Mouse (Mus musculus) forebrain, embryonic 15.5 days (tissue): ENCODE measurements at regions not wholly inside any gene's neighbourhood (a gene's known extent, or its start where the extent isn't known, plus 50 kb on each side); places are given as distances from the start of the nearest gene placed in this dataset.

ENCODE experiments used
- ATAC-seq: fragments of 200-750 bp; cut with Nextera tagmentation; replicated peaks from 2 replicates; pipeline ENCODE4 v1.8.0; 2017; ENCODE audit warnings: mild to moderate bottlenecking, moderate TSS enrichment, moderate library complexity
- H3K27ac ChIP-seq: fragments of 300-500 bp; sonication (generic); replicated peaks from 2 replicates; pipeline ENCODE4 v1.5.1; 2015; ENCODE audit warnings: mild to moderate bottlenecking, inconsistent platforms
- H3K27me3 ChIP-seq: fragments of 300-500 bp; sonication (generic); 2 replicates; pipeline ENCODE4 v1.6.1; 2015; ENCODE audit warnings: inconsistent platforms
- H3K36me3 ChIP-seq: fragments of 300-500 bp; sonication (generic); 2 replicates; pipeline ENCODE4 v1.6.1; 2015; ENCODE audit warnings: mild to moderate bottlenecking, inconsistent platforms
- H3K4me1 ChIP-seq: fragments of 300-500 bp; sonication (generic); 2 replicates; pipeline ENCODE4 v1.6.1; 2015; ENCODE audit warnings: inconsistent platforms
- H3K4me2 ChIP-seq: fragments of 300-500 bp; sonication (generic); replicated peaks from 2 replicates; pipeline ENCODE4 v1.6.1; 2015; ENCODE audit warnings: mild to moderate bottlenecking, inconsistent platforms
- H3K4me3 ChIP-seq: fragments of 300-500 bp; sonication (generic); 2 replicates; pipeline ENCODE4 v1.5.1; 2015; ENCODE audit warnings: mild to moderate bottlenecking, inconsistent platforms
- H3K9ac ChIP-seq: fragments of 300-500 bp; sonication (generic); replicated peaks from 2 replicates; pipeline ENCODE4 v1.6.1; 2015; ENCODE audit warnings: mild to moderate bottlenecking, inconsistent platforms
- H3K9me3 ChIP-seq: fragments of 300-500 bp; sonication (generic); 2 replicates; pipeline ENCODE4 v1.6.1; 2016; ENCODE audit warnings: inconsistent platforms
- WGBS: fragments of 180-500 bp; shearing (Covaris S2); methylation state at CpG from one replicate; pipeline ENCODE4 v1.1.7; 2015; ENCODE audit warnings: mixed read lengths; 5-methylcytosine and 5-hydroxymethylcytosine counted together

DNA sequence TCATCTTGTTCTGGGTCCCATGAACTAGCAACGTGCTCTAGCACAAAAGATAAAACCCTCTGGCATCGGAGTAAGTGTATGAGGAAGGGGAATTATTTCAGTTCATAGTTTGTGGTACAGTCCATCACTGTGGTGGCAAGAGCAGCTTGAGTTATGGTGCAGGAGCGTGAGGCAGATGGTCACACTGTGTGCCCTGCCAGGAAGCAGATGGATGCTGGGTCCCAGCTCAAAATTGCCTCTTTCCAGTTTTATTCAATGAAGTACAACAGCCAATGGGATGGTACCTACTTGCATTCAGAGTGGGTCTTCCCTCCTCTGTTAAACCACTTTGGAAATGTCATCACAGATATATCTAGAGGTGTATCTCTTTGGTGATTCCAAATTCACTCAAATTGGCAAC lies 551.7 kb upstream of the Id4 start:
- no peak for ATAC-seq
- H3K4me3 ChIP-seq, result no peak overlapping the region
- no peak overlapping the region for H3K27ac ChIP-seq
- no peaks in the 10 kb centered on the region for H3K27me3 ChIP-seq
- no peak overlapping the region for H3K4me2 ChIP-seq
- no peaks in the 10 kb centered on the region for H3K9me3 ChIP-seq
- no peak overlapping the region for H3K9ac ChIP-seq
- no peaks in the 10 kb centered on the region for H3K36me3 ChIP-seq
- WGBS, result 82% methylated on average over 3 of the region's 3 CpGs
- H3K4me1 ChIP-seq, result peaks cover 4% of the 10 kb centered on the region; the same call in 1 of the 2 replicates

DNA sequence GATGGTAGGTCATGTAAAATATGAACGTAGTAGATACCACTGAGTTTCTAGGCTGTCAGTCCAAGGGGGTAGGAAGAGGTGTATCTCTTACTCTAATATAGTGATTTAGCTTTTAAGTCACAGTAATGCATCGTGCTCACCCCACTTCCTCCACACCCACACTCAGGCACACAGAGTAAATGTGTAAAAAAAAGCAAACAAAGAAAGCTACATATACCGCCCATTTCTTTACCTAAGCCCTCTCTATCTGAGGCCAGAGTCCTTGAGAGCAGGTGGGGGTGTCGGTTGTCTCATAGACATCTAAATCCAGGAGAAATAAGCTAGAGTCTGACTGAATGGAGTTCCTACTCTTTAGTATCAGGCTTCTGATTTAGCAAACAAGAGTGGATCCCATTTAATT lies 548.5 kb upstream of the Id4 start:
- Histone ChIP-seq H3K4me3 (no peak overlapping the region), H3K27ac (no peak overlapping the region), H3K9ac (no peak overlapping the region), H3K9me3 (no peaks in the 10 kb centered on the region), H3K27me3 (no peaks in the 10 kb centered on the region), H3K4me2 (no peak overlapping the region), H3K36me3 (no peaks in the 10 kb centered on the region), H3K4me1 (peaks cover 4% of the 10 kb centered on the region; the same call in 1 of the 2 replicates)
- WGBS, result 94% methylated on average over 4 of the region's 4 CpGs
- ATAC-seq, result no peak

DNA sequence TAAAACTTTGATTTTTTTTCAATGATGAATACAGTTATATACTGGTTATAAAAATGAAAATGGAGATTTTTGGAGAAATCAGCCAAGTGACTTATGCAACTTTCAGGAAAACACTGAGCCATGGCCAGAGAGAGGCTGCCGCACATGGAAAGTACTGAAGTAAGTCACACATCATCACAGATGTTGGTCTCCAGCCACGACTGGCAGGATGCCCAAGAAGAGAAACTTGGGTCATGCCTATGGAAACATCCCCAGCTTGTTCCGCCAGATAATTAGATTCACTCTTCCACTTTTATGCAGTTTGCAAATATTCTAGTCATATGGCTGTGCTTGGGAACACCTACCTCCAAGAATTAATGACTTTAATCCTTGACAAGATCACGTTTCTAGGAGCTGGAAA lies 544.8 kb upstream of the Id4 start:
- no peaks in the 10 kb centered on the region for H3K27me3 ChIP-seq
- H3K4me1 ChIP-seq, result no peaks in the 10 kb centered on the region
- no peaks in the 10 kb centered on the region for H3K9me3 ChIP-seq
- H3K36me3 ChIP-seq, result no peaks in the 10 kb centered on the region
- 71% methylated on average over 4 of the region's 4 CpGs for WGBS
- H3K4me3 ChIP-seq, result no peak overlapping the region
- H3K4me2 ChIP-seq, result no peak overlapping the region
- no peak for ATAC-seq
- H3K9ac ChIP-seq, result no peak overlapping the region
- no peak overlapping the region for H3K27ac ChIP-seq

DNA sequence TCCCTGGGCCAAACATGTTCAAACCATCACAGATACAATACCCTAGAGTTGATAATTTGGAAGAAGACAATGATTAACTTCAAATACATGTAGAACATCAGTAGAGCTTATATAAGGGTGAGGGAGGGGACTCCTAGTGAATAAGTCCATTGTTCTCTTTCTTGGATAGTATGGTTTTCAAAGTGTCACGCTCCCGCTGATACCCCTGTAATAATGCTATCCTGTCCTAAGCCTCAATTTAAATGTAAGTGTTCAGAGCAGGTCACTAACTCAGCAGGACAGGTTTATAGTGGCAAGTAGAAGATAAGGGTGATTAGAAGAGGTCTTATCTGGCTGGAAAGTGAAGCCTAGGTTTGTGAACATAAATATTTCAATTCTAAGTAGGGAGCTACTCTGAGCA lies 540.4 kb upstream of the Id4 start:
- H3K4me2 ChIP-seq, result no peak overlapping the region
- no peaks in the 10 kb centered on the region for H3K27me3 ChIP-seq
- H3K4me1 ChIP-seq, result no peaks in the 10 kb centered on the region
- no peaks in the 10 kb centered on the region for H3K9me3 ChIP-seq
- 96% methylated on average over 2 of the region's 2 CpGs for WGBS
- no peaks in the 10 kb centered on the region for H3K36me3 ChIP-seq
- H3K27ac ChIP-seq, result no peak overlapping the region
- no peak overlapping the region for H3K9ac ChIP-seq
- H3K4me3 ChIP-seq, result no peak overlapping the region
- ATAC-seq, result no peak

DNA sequence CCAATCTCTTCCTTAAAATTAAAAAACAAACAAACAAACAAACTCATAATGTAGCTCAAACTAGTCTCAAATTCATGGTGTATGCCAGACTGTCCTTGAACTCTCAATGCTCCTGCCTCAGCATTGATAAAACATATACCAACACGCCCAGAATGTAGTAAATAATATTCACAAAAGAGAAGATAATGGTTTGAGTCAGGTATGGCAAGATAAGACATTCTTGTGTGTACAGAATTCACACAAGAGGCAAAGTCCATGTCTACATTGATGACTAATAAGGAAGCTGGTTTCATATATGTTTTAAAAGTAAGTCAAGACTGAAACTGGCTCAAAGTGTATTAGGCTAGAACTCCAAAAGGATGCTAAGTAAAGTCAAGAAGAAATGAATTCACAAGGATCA lies 526.6 kb upstream of the Id4 start:
- H3K9ac ChIP-seq, result no peak overlapping the region
- no peak overlapping the region for H3K27ac ChIP-seq
- no peak for ATAC-seq
- H3K9me3 ChIP-seq, result no peaks in the 10 kb centered on the region
- H3K36me3 ChIP-seq, result no peaks in the 10 kb centered on the region
- H3K4me3 ChIP-seq, result no peak overlapping the region
- no peaks in the 10 kb centered on the region for H3K27me3 ChIP-seq
- no peaks in the 10 kb centered on the region for H3K4me1 ChIP-seq
- 83% methylated on average over 1 of the region's 1 CpGs for WGBS
- H3K4me2 ChIP-seq, result no peak overlapping the region

DNA sequence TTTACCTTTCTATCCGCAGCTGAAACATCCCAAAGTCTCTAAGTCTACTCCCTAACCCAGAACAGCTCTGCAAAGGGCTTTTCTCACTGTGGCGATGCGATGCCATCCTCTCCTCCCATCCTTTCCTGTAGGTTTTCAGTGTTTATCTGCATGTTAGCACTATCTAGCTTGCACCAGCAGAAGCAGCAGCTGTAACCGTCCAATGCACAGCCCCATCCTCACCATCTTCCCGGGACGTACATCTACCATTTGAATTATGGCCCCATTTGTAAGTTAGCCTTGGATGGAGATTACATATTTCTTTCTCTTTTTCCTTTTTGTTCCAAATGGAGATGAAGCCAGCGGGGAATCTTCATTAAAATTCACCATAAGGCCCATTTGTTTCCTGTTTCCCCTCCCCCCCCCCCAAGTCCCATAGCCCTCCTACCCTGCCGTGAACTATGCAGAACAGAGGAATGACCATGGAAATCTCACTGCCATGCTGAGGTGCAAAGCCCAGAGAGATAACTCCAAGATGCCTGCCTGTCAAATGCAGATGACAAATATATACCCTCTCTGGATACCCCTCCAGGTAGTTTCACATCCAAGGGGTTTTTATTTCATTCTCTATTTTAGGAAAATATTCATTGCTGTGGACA lies 525.5 kb upstream of the Id4 start:
- Histone ChIP-seq H3K4me1 (no peaks in the 10 kb centered on the region), H3K9me3 (no peaks in the 10 kb centered on the region), H3K27ac (no peak overlapping the region), H3K36me3 (no peaks in the 10 kb centered on the region), H3K9ac (no peak overlapping the region), H3K27me3 (no peaks in the 10 kb centered on the region), H3K4me2 (no peak overlapping the region), H3K4me3 (no peak overlapping the region)
- WGBS, result 79% methylated on average over 8 of the region's 8 CpGs
- no peak for ATAC-seq

DNA sequence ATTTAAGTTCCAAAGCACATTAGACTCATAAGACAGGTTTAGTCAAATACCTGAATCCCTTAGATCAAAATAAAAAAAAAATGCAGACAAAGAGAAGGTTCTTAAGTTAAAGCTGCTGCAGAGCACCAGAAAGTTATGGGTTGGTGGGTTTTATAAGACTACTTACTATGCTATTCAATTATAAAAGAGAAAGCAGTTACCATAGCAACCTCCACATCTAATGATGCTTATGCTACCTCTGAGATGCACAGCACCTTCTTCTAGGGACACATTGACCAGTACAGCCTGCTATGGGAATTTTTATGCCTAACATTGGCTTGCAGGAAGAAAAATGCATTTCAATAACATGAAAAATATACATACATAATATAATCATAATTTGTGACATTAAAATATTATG lies 512.1 kb upstream of the Id4 start:
- Histone ChIP-seq H3K27me3 (no peaks in the 10 kb centered on the region), H3K9ac (no peak overlapping the region)
- ATAC-seq, result no peak

DNA sequence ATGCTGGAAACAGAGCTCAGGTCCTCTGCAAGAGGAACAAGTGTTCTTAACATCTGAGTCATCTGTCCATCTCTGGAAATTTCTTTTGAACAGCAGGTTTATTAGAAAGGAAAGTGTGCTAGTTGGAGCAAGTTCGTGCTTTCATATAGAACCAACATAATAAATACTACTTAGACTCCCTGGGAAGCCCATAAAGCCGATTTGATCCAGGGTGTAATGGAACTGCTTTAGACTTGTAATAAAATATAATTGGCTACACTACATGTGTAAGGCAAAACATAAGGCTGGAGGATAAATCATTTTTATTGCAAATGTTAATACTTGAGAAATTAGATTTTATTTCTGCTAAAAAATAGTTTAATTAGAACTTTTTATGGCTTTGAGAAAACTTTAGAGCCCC lies 510.0 kb upstream of the Id4 start:
- Histone ChIP-seq H3K27ac (no peak overlapping the region), H3K4me2 (no peak overlapping the region), H3K9me3 (no peaks in the 10 kb centered on the region), H3K4me1 (no peaks in the 10 kb centered on the region), H3K4me3 (no peak overlapping the region), H3K9ac (no peak overlapping the region), H3K36me3 (no peaks in the 10 kb centered on the region), H3K27me3 (no peaks in the 10 kb centered on the region)
- WGBS, result 70% methylated on average over 2 of the region's 2 CpGs
- no peak for ATAC-seq

More for the DNA sequence above, 512.1 kb upstream of the Id4 start:
- Histone ChIP-seq H3K36me3 (no peaks in the 10 kb centered on the region), H3K4me2 (no peak overlapping the region), H3K27ac (no peak overlapping the region), H3K4me1 (no peaks in the 10 kb centered on the region), H3K9me3 (no peaks in the 10 kb centered on the region), H3K4me3 (no peak overlapping the region)

DNA sequence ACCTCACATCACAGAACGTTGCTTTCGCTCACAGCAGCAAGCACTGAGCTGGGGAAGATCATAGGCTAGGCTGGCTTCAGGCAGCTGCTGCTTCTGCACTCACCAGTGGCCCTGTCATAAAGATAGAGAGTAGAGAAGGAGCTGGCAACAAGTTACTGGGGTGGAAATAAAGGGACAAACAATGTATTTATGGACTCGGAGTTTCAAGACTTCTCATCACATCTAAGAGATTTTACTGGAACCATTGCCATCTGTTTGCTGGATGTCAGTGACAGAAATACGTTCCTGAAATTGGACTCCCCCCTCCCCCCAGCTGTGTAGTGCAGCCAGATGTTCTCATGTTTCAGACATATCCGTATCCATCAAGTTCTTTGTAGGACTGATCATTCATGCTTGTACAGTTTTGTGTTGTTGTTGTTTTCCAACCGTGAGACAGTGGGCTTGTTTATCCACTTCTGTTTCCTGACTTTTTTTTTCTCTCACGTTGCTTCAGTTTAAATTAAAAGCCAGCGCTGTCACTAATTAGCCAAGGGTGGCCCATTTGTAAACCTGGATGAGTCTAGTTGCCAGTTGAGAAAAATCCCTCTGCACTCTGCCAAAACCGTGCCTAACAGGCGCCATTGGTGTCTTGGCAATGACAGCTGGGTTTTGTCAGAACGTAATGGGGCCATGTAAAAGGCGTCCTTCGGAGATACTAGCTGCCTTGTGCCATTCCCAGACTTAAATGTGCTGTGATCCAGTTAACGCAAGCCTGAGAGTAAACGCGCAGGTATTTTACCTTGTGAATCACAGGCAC lies 496.0 kb upstream of the Id4 start:
- WGBS, result 55% methylated on average over 16 of the region's 16 CpGs
- Histone ChIP-seq H3K9me3 (0 out of 2 replicates have a peak, but pooled peaks cover under 1% of the 10 kb centered on the region), H3K27me3 (no peaks in the 10 kb centered on the region)

DNA sequence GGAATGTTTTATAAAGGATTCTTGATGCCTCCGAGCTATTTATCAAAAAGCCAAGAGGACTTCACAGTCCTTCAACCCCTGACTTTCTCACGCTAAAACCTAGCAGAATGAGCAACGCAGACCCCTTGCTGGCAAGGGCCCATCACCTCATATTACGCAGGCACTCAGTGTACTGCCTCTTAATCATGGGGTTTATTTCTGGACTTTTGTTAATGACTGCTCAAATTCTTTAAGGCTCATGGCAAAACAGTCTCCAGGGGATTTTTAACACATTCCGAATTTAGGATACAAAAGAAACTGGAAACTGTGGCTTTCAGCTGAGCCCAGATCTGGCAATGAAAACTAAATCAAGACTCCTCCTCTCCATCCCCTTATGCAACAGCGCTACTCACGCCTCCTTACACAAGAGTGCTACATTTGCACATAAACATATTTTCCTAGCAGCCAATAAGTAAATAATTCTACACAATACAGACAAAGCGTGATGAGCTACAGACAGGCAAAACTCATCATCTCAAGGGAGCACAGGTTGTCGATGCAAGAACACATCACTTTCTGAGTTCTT lies 492.0 kb upstream of the Id4 start:
- Histone ChIP-seq H3K36me3 (no peaks in the 10 kb centered on the region), H3K9me3 (no peaks in the 10 kb centered on the region), H3K27me3 (no peaks in the 10 kb centered on the region), H3K27ac (no peak overlapping the region), H3K4me3 (no peak overlapping the region), H3K9ac (no peak overlapping the region), H3K4me1 (no peaks in the 10 kb centered on the region), H3K4me2 (no peak overlapping the region)
- 71% methylated on average over 9 of the region's 9 CpGs for WGBS
- ATAC-seq, result no peak

More for the DNA sequence above, 496.0 kb upstream of the Id4 start:
- Histone ChIP-seq H3K4me2 (no peak overlapping the region), H3K9ac (no peak overlapping the region), H3K27ac (no peak overlapping the region), H3K4me3 (no peak overlapping the region), H3K36me3 (no peaks in the 10 kb centered on the region), H3K4me1 (no peaks in the 10 kb centered on the region)
- ATAC-seq, result no peak

DNA sequence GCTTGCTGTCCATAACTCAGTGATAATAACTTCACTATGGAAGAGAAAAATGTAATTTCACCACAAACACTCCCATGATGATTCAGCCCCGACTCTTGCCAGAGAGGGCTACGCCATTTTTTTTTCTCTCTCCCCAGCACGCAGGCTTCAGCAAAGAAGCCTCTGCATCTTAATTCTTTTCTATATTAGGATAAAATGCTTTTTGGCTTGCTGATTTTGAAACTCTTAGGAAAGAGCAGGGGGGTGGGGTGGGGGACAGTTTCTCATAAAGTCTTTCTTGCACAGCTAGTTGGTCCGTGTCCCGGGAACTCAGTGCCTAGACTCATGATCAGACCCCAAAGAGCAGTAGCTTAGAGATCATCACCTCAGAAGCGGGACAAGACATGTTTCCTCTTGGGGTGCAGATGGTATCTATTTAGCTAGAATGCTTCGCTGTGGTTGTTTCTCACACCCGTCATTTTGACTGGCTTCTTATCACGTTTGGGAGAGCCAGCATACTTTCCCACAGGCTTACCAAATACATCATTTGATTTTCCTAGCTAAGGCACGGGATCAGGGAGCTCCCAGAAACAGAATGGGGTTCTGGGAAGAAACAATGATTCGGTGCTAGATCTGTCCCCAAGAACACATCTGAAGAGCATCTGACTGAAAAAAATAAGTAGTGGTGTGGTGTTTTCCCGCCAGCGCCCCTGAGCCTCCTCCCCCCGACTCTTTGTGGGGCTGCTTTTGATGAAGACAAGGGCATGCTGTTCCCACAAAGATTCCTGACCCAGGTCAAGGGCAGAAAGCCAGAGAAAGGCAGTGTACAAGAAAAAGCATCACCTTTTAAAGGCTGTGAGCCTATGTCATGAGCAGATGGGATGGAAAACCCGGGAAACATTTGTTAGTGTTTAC lies 483.6 kb upstream of the Id4 start:
- no peak overlapping the region for H3K9ac ChIP-seq
- H3K27ac ChIP-seq, result peak overlapping the region; percentile 41; the same call in 1 of the 2 replicates
- H3K9me3 ChIP-seq, result no peaks in the 10 kb centered on the region
- H3K27me3 ChIP-seq, result no peaks in the 10 kb centered on the region
- 58% methylated on average over 15 of the region's 15 CpGs for WGBS
- H3K36me3 ChIP-seq, result no peaks in the 10 kb centered on the region
- no peak overlapping the region for H3K4me3 ChIP-seq
- ATAC-seq, result no peak; the same call in 1 of the 2 replicates
- H3K4me2 ChIP-seq, result no peak overlapping the region
- H3K4me1 ChIP-seq, result peaks cover 13% of the 10 kb centered on the region
